Mouse (Mus musculus) layer of hippocampus, postnatal 10 days (tissue): Measurements from ENCODE around the gene Gpd1. TPM values are rescaled to one million over a fixed set of nuclear protein-coding genes. Genes with fewer than 3 reads are reported as not detected.
A peak's percentile ranks its signal among the peaks of the same experiment; 100 is the strongest.
"Not testable (repeated sequence)": the region's sequence is repeated elsewhere in the genome, so short reads cannot be mapped to it uniquely, and the experiment has no call there.

ENCODE experiments used
- DNase-seq, 2 experiments: peaks; one replicate each; pipeline ENCODE4 v3.0.0; 2021; ENCODE audit warnings: low spot score in 2 of 2
- total RNA-seq, 2 experiments: library from RNA; stranded (reverse); gene quantifications; 2 replicates each; pipeline ENCODE4 v1.2.3; 2021

The Gpd1 gene
- total RNA-seq, 2 experiments from 2014 or later = 35.3 to 39.3 TPM

DNA sequence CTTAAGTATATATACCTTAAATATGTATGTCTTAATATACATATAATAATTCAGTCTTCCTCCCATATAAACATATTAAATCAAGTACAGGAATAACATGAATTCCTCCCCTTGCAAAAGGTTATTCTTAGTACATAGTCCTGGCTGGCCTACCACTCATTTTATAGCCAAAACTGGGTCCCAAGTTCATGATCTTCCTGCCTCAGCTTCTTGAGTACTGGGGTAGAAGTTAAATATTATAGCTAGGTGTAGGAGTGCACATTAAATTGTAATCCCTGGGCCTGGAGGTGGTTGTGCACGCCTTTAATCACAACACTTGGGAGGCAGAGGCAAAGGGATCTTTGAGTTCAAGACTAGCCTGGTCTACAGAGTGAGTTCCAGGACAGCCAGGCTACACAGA lies 51.4 kb downstream of the Gpd1 start:
- no peak for DNase-seq

DNA sequence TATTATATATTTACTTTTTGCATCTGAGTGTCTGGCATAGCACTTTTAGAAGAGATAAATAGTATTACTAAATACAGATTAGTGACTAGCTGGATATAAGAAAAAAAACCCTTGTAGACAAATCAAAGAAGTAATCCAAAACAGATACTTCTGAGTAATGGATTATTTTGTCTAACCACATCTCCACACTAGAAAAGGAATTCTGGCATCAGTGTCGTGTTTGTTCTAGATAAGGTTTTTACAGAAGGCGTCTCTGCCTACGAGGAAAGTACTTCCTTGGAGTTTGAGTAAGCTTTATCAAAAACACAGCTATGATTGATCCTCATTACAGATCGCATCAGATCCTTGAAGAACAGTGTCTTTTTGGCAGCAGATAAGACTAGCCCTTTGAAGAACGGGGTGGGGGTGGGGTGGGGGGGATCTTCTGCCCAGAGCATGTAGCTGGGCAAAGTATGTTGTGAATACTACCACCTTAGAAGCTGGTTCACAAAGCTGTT lies 53.7 kb downstream of the Gpd1 start:
- no peak for DNase-seq

DNA sequence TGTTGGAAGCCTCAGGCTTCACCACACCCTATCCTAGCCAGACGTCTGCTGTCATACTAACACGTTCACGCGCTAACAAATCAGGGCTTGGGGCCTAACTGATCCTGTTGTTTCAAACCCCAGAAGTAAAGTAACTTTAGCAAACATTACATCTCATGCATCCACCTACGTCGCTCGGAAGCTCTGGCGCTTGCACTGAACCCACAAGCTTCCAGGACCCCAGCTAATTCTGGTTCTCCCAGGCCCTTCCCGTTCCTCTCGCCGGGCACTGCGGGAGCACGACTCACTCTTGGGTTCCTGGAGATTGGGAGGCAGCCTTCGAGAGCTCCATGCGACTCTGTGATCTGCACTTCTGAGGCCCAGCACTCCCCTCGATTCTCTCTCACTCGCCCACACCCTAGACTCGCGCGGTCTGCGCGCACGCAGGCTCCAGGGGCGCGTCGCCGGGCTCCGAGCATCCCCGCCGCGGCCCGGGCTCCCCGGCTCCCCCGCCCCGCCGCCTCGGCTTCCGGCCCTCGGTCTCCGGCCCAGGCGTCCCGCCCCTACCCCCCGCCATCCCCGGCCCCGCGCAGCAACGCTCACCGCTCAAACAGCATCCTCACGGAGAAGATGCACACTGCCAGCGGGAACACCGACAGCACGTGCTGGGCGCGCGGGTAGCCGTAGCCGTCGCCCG lies 54.4 kb downstream of the Gpd1 start:
- DNase-seq = peak in 1 of 2 experiments; percentile 49

DNA sequence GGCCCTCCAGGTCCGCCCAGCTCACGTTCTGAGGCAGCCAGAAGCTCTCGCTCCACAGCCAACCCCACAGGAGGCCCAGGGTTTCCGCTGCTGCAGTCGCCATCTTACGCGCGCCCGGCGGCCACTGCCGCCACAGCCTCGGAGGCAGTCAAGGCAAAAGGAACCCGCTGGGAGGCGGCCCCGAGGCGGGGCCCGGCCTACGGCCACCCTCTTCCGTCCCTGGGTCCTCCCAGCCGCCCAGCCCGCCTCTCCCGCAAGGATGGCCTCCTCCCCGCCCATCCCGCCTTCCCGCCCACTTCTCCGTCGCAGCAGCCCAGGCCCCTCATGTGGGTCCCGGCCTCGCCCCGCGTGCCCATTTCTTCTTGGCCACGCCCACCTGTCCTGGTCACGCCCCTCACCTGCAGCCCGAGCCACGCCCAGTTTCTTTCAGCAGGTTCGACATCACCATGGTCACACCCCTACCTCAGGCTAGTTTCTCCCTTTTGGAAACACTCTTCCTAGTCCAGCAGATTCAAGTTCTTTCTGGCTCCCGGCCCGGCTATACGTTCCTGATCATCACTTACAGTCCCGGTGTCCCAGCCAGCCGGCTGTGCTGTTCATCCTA lies 55.1 kb downstream of the Gpd1 start:
- DNase-seq = peak; percentile 79 to 84

DNA sequence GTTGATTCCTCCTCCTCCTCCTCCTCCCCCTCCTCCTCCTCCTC lies 55.4 kb downstream of the Gpd1 start, which contains the start of gene Cers5:
TSS of gene Cers5 (minus strand) at position 5 of the 44 bp plus-strand sequence.
- DNase-seq = not testable (repeated sequence)

DNA sequence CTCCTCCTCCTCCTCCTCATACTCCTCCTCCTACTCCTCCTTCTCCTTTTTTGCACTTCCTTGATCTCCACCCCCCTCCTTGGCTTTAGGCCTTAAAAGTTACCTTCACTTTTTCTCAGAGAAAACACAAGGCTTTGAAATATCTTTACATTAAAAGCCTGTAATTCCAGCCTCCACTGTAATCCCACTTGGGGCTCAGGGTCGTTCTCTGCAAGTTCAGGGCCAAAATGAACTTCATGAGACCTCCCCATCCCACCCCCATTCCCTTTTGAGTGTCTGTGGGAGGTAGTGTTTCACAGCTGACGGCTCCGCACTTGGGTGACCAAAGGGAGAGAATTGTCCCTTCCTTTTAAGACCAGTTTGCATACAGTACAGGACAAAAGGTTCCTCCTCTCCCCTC lies 55.6 kb downstream of the Gpd1 start:
- DNase-seq = no peak

Other genes starting within 250 kb of the Gpd1 start
- 1 to 10 TPM; 5.1 to 5.5 TPM for gene Bcdin3d, start 242.8 kb upstream of the Gpd1 start, total RNA-seq
- 100 to 1,000 TPM in 1 of 2 experiments, 10 to 100 TPM in 1; 98.1 to 101 TPM for gene Faim2, start 189.3 kb upstream of the Gpd1 start, total RNA-seq
- not detected for gene Aqp2, start 138.5 kb upstream of the Gpd1 start, total RNA-seq
- gene Aqp5, start 126.7 kb upstream of the Gpd1 start, total RNA-seq = under 1 TPM; 0.32 to 0.62 TPM
- not detected for gene Aqp6, start 116.1 kb upstream of the Gpd1 start, total RNA-seq
- 10 to 100 TPM; 13.6 TPM for gene Racgap1, start 65.9 kb upstream of the Gpd1 start, total RNA-seq
- 10 to 100 TPM; 50.7 to 54.6 TPM for gene Asic1, start 47.1 kb upstream of the Gpd1 start, total RNA-seq
- gene Smarcd1, start 15.4 kb upstream of the Gpd1 start, total RNA-seq = 10 to 100 TPM; 89.4 to 94.3 TPM
- gene Gm17349, start 12.0 kb upstream of the Gpd1 start, total RNA-seq = 1 to 10 TPM; 1.5 to 2.2 TPM
- 100 to 1,000 TPM in 1 of 2 experiments, 10 to 100 TPM in 1; 97.4 to 107 TPM for gene Cox14, start 8.1 kb downstream of the Gpd1 start, total RNA-seq
- gene Cers5, start 55.4 kb downstream of the Gpd1 start, total RNA-seq = 10 to 100 TPM; 39.0 to 44.3 TPM
- 10 to 100 TPM; 15.3 to 15.5 TPM for gene Lima1, start 157.9 kb downstream of the Gpd1 start, total RNA-seq
- gene Fam186a, start 249.5 kb downstream of the Gpd1 start, total RNA-seq = under 1 TPM; 0.04 to 0.18 TPM